Mouse (Mus musculus): Measurements from ENCODE around the gene Rsl1d1. TPM values are rescaled to one million over a fixed set of nuclear protein-coding genes. Genes with fewer than 3 reads are reported as not detected.

Gene Rsl1d1
- 212 and 259 TPM in 2 replicates for polyA plus RNA-seq (2016; fragmentation: Nextera tagmentation; extraction: Ambion mirVana)

- WGBS, result under 1% methylated on average over 68 of the region's 68 CpGs
- peaks cover 27% of the 10 kb centered on the region for H3K4me1 ChIP-seq (replicated peaks)
- peak; percentile 96 for DNase-seq (ENCODE audit: low spot score)
- peak within 1 kb of the TSS; percentile 76 for H3K4me3 ChIP-seq
- H3K27ac ChIP-seq, result peak within 1 kb of the TSS; percentile 95
- peaks cover 63% of the 10 kb centered on the region for H3K36me3 ChIP-seq
- no peaks in the 10 kb centered on the region for H3K9me3 ChIP-seq
- no peaks in the 10 kb centered on the region for H3K27me3 ChIP-seq (ENCODE audit: insufficient read depth, poor library complexity, severe bottlenecking)
Observed at GRCm38 (mm10) chr16:11202571-11203554, at the start of gene Rsl1d1. Rsl1d1 (minus strand) TSS chr16:11203331.

GRCm38 (mm10) chr16:11247791-11248190 lies 44.7 kb upstream of the Rsl1d1 start:
- H3K27me3 ChIP-seq (ENCODE audit: insufficient read depth, poor library complexity, severe bottlenecking), result no peaks in the 10 kb centered on the region
- H3K4me3 ChIP-seq, result no peak overlapping the region
- H3K9me3 ChIP-seq, result no peaks in the 10 kb centered on the region
- WGBS, result 89% methylated on average over 2 of the region's 2 CpGs
- peaks cover 13% of the 10 kb centered on the region for H3K4me1 ChIP-seq (replicated peaks)
- DNase-seq (ENCODE audit: low spot score), result no peak
- peaks cover 4% of the 10 kb centered on the region; the same call in 1 of the 2 replicates for H3K36me3 ChIP-seq
- no peak overlapping the region for H3K27ac ChIP-seq

GRCm38 (mm10) chr16:11245767-11246166 lies 42.6 kb upstream of the Rsl1d1 start:
- Histone ChIP-seq H3K27me3 (ENCODE audit: insufficient read depth, poor library complexity, severe bottlenecking) (no peaks in the 10 kb centered on the region), H3K4me1 (replicated peaks) (no peaks in the 10 kb centered on the region), H3K4me3 (no peak overlapping the region), H3K36me3 (peaks cover 4% of the 10 kb centered on the region; the same call in 1 of the 2 replicates), H3K9me3 (no peaks in the 10 kb centered on the region), H3K27ac (no peak overlapping the region)
- WGBS, result 86% methylated on average over 9 of the region's 9 CpGs
- no peak for DNase-seq (ENCODE audit: low spot score)

- Histone ChIP-seq H3K4me3 (no peak overlapping the region), H3K27ac (no peak overlapping the region), H3K4me1 (replicated peaks) (no peaks in the 10 kb centered on the region), H3K9me3 (no peaks in the 10 kb centered on the region), H3K36me3 (peaks cover 20% of the 10 kb centered on the region), H3K27me3 (ENCODE audit: insufficient read depth, poor library complexity, severe bottlenecking) (no peaks in the 10 kb centered on the region)
- no peak for DNase-seq (ENCODE audit: low spot score)
- 83% methylated on average over 1 of the region's 1 CpGs for WGBS
Observed at GRCm38 (mm10) chr16:11242401-11242800, 39.3 kb upstream of the Rsl1d1 start.

- Histone ChIP-seq H3K36me3 (peaks cover 98% of the 10 kb centered on the region), H3K4me3 (no peak overlapping the region), H3K27ac (no peak overlapping the region), H3K27me3 (ENCODE audit: insufficient read depth, poor library complexity, severe bottlenecking) (no peaks in the 10 kb centered on the region), H3K9me3 (no peaks in the 10 kb centered on the region), H3K4me1 (replicated peaks) (no peaks in the 10 kb centered on the region)
- 90% methylated on average over 3 of the region's 3 CpGs for WGBS
- no peak for DNase-seq (ENCODE audit: low spot score)
Observed at GRCm38 (mm10) chr16:11217801-11218200, 14.7 kb upstream of the Rsl1d1 start.

GRCm38 (mm10) chr16:11203600-11204390 lies 664 bp upstream of the Rsl1d1 start:
- Histone ChIP-seq H3K4me1 (replicated peaks) (peaks cover 27% of the 10 kb centered on the region), H3K36me3 (peaks cover 63% of the 10 kb centered on the region), H3K27me3 (ENCODE audit: insufficient read depth, poor library complexity, severe bottlenecking) (no peaks in the 10 kb centered on the region), H3K9me3 (no peaks in the 10 kb centered on the region), H3K27ac (peak overlapping the region; percentile 95), H3K4me3 (peak overlapping the region; percentile 76)
- 12% methylated on average over 24 of the region's 24 CpGs for WGBS
- DNase-seq (ENCODE audit: low spot score), result no peak

- Histone ChIP-seq H3K27ac (peak overlapping the region; percentile 95; the same call in 1 of the 2 replicates), H3K4me3 (peak overlapping the region; percentile 76), H3K9me3 (no peaks in the 10 kb centered on the region), H3K36me3 (peaks cover 64% of the 10 kb centered on the region), H3K27me3 (ENCODE audit: insufficient read depth, poor library complexity, severe bottlenecking) (no peaks in the 10 kb centered on the region), H3K4me1 (replicated peaks) (peaks cover 27% of the 10 kb centered on the region)
- no peak for DNase-seq (ENCODE audit: low spot score)
- WGBS, result 68% methylated on average over 6 of the region's 6 CpGs
Observed at GRCm38 (mm10) chr16:11201740-11202394, 1.3 kb downstream of the Rsl1d1 start.

GRCm38 (mm10) chr16:11200247-11200646 lies 2.9 kb downstream of the Rsl1d1 start:
- Histone ChIP-seq H3K36me3 (peaks cover 70% of the 10 kb centered on the region), H3K9me3 (no peaks in the 10 kb centered on the region), H3K4me1 (replicated peaks) (peaks cover 27% of the 10 kb centered on the region), H3K27ac (no peak overlapping the region), H3K27me3 (ENCODE audit: insufficient read depth, poor library complexity, severe bottlenecking) (no peaks in the 10 kb centered on the region), H3K4me3 (no peak overlapping the region)
- no peak for DNase-seq (ENCODE audit: low spot score)
- WGBS, result 91% methylated on average over 3 of the region's 3 CpGs

GRCm38 (mm10) chr16:11198467-11198866 lies 4.7 kb downstream of the Rsl1d1 start:
- peaks cover 84% of the 10 kb centered on the region for H3K36me3 ChIP-seq
- no peak overlapping the region for H3K4me3 ChIP-seq
- peaks cover 12% of the 10 kb centered on the region for H3K4me1 ChIP-seq (replicated peaks)
- DNase-seq (ENCODE audit: low spot score), result peak; percentile 49
- no peaks in the 10 kb centered on the region for H3K27me3 ChIP-seq (ENCODE audit: insufficient read depth, poor library complexity, severe bottlenecking)
- H3K27ac ChIP-seq, result no peak overlapping the region
- 54% methylated on average over 2 of the region's 2 CpGs for WGBS
- H3K9me3 ChIP-seq, result no peaks in the 10 kb centered on the region

GRCm38 (mm10) chr16:11197052-11197451 lies 6.1 kb downstream of the Rsl1d1 start:
- Histone ChIP-seq H3K9me3 (no peaks in the 10 kb centered on the region), H3K36me3 (peaks cover 99% of the 10 kb centered on the region), H3K27ac (no peak overlapping the region), H3K27me3 (ENCODE audit: insufficient read depth, poor library complexity, severe bottlenecking) (no peaks in the 10 kb centered on the region), H3K4me1 (replicated peaks) (peaks cover 8% of the 10 kb centered on the region), H3K4me3 (no peak overlapping the region)
- 95% methylated on average over 4 of the region's 4 CpGs for WGBS
- no peak for DNase-seq (ENCODE audit: low spot score)

GRCm38 (mm10) chr16:11193231-11193630 lies 9.9 kb downstream of the Rsl1d1 start:
- WGBS, result 93% methylated on average over 2 of the region's 2 CpGs
- H3K9me3 ChIP-seq, result no peaks in the 10 kb centered on the region
- no peak overlapping the region for H3K27ac ChIP-seq

GRCm38 (mm10) chr16:11190150-11190549 lies 13.0 kb downstream of the Rsl1d1 start:
- Histone ChIP-seq H3K27ac (no peak overlapping the region), H3K4me1 (replicated peaks) (no peaks in the 10 kb centered on the region), H3K27me3 (ENCODE audit: insufficient read depth, poor library complexity, severe bottlenecking) (no peaks in the 10 kb centered on the region), H3K4me3 (no peak overlapping the region), H3K9me3 (no peaks in the 10 kb centered on the region), H3K36me3 (peaks cover 53% of the 10 kb centered on the region)
- WGBS, result 91% methylated on average over 7 of the region's 7 CpGs
- DNase-seq (ENCODE audit: low spot score), result no peak

More at GRCm38 (mm10) chr16:11193231-11193630, 9.9 kb downstream of the Rsl1d1 start:
- Histone ChIP-seq H3K36me3 (peaks cover 84% of the 10 kb centered on the region), H3K4me3 (no peak overlapping the region), H3K4me1 (replicated peaks) (no peaks in the 10 kb centered on the region), H3K27me3 (ENCODE audit: insufficient read depth, poor library complexity, severe bottlenecking) (no peaks in the 10 kb centered on the region)
- no peak for DNase-seq (ENCODE audit: low spot score)

Data from hindbrain, embryonic 10.5 days (tissue).